Mouse (Mus musculus) heart, postnatal 0 days (tissue): ENCODE data around the gene Atg9b.
A peak's percentile ranks its signal among the peaks of the same experiment; 100 is the strongest.

Experiments used
- CTCF ChIP-seq: IDR thresholded peaks from 2 replicates; pipeline ENCODE4 v1.5.1; 2016; ENCODE audit warnings: antibody characterized with exemption, control low read depth, low read depth
- EP300 ChIP-seq: IDR thresholded peaks from 2 replicates; pipeline ENCODE4 v1.6.1; 2016; ENCODE audit warnings: antibody characterized with exemption, low read depth

DNA sequence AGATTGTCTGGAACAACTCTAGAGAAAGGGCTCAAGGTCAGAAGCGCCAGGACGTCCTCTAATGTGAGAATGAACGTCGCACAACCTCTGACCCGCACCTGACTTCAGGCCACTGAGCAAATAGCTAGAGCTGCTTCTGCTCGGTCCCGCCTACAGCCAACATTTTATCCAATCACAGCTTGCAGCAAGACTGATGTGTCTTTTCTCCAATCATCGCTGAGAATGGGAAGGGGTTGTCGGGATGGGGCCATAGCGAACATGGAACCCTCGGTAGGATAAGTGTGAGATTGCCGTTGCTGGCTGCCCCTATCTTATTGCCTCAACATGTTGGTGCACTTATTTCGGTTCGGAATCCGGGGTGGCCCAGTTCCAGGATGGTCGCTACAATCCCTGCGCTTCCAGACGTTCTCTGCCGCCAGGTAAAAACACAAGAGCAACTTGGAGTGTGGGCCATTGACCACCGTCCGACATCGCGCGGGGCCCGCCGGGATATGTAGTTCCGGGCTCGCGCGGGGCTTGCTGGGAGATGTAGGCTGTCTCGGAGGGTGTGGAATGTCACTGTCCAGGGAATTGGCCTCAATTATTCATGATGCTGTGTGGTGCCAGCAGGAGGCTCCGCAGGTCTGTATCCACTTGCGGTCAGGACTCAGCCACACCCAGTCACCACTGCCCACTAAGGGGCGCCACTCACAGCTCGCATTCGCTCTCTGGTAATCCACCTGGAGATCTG lies 2.4 kb upstream of the Atg9b start:
- TF ChIP-seq CTCF (peak; percentile 81), EP300 (peak; percentile 65; the same call in 1 of the 2 replicates)
